Mouse (Mus musculus) hindbrain, embryonic 14.5 days (tissue): ENCODE measurements around the gene Dhdh. TPM values are rescaled to one million over a fixed set of nuclear protein-coding genes. Genes with fewer than 3 reads are reported as not detected.
"Not testable (repeated sequence)": the region's sequence is repeated elsewhere in the genome, so short reads cannot be mapped to it uniquely, and the experiment has no call there.

Experiments used
- ATAC-seq: fragments of 200-750 bp; cut with Nextera tagmentation; 2 replicates; pipeline ENCODE4 v1.8.0; 2017; ENCODE audit warnings: moderate number of reproducible peaks, mild to moderate bottlenecking, moderate TSS enrichment, moderate library complexity; ENCODE audit not compliant: low FRiP score
- DNase-seq: peaks from one replicate; pipeline ENCODE4 v3.0.0-alpha.2; 2015; ENCODE audit warnings: low spot score
- H3K27ac ChIP-seq: fragments of 300-500 bp; sonication (generic); 2 replicates; pipeline ENCODE4 v1.5.1; 2014; ENCODE audit warnings: mild to moderate bottlenecking, moderate library complexity
- H3K27me3 ChIP-seq: fragments of 300-500 bp; sonication (generic); 2 replicates; pipeline ENCODE4 v1.6.1; 2014; ENCODE audit warnings: mild to moderate bottlenecking, low read length, mixed read lengths; ENCODE audit not compliant: control insufficient read depth, insufficient read depth
- H3K36me3 ChIP-seq: fragments of 300-500 bp; sonication (generic); replicated peaks from 2 replicates; pipeline ENCODE4 v1.6.1; 2014; ENCODE audit not compliant: control insufficient read depth, insufficient read depth
- H3K4me1 ChIP-seq: fragments of 300-500 bp; sonication (generic); replicated peaks from 2 replicates; pipeline ENCODE4 v1.6.1; 2014; ENCODE audit warnings: antibody characterized with exemption, low read length, mixed read lengths; ENCODE audit not compliant: control insufficient read depth, insufficient read depth
- H3K4me2 ChIP-seq: fragments of 300-500 bp; sonication (generic); replicated peaks from 2 replicates; pipeline ENCODE4 v1.6.1; 2014; ENCODE audit warnings: mild to moderate bottlenecking, moderate library complexity
- H3K4me3 ChIP-seq: fragments of 300-500 bp; sonication (generic); replicated peaks from 2 replicates; pipeline ENCODE4 v1.5.1; 2014; ENCODE audit warnings: mild to moderate bottlenecking, low read length
- H3K9ac ChIP-seq: fragments of 300-500 bp; sonication (generic); 2 replicates; pipeline ENCODE4 v1.6.1; 2014
- H3K9me3 ChIP-seq: fragments of 300-500 bp; sonication (generic); 2 replicates; pipeline ENCODE4 v1.6.1; 2016; ENCODE audit warnings: low read length; ENCODE audit not compliant: control insufficient read depth
- WGBS: fragments of 180-500 bp; shearing (Covaris S2); extraction: QIAGEN DNeasy Blood & Tissue Kit; methylation state at CpG from one replicate; pipeline ENCODE4 v1.1.7; 2014; 5-methylcytosine and 5-hydroxymethylcytosine counted together
- polyA plus RNA-seq: library from polyadenylated mRNA; unstranded; fragments of >200 nt; fragmentation: Nextera tagmentation; extraction: Ambion mirVana; gene quantifications from 2 replicates; pipeline ENCODE4 v1.2.1, GENCODE M21; 2014

The Dhdh gene
- polyA plus RNA-seq, 1 experiment from 2014 or later, result 3.6 TPM

DNA sequence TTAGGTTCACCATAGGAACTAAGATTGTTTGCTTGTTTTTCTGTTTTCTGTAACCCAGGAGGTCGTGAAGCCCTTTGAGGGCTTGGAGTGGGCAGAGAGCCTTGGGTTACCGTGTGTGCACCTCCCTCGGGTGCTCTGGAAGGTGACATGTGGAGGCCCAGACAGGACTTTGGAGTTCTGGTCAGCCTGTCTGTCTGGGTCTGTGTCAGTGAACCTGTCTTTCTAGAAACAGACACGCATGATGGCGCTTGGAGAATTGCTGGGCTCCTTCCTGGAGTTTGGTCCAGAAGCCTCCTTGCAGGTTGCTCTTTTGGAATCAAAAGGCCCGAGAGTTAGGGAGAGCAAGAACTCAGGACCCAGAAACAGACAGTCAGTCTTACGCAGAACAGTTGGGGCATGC is 28.2 kb downstream of the Dhdh start:
- WGBS, result 75% methylated on average over 7 of the region's 7 CpGs
- Histone ChIP-seq H3K4me1 (peaks cover 36% of the 10 kb centered on the region), H3K4me3 (peak overlapping the region; percentile 78), H3K9me3 (no peaks in the 10 kb centered on the region), H3K9ac (peak overlapping the region; percentile 49), H3K27me3 (no peaks in the 10 kb centered on the region), H3K27ac (peak overlapping the region; percentile 87), H3K36me3 (peaks cover 70% of the 10 kb centered on the region), H3K4me2 (peak overlapping the region; percentile 47)
- DNase-seq (no peak), ATAC-seq (no peak)

DNA sequence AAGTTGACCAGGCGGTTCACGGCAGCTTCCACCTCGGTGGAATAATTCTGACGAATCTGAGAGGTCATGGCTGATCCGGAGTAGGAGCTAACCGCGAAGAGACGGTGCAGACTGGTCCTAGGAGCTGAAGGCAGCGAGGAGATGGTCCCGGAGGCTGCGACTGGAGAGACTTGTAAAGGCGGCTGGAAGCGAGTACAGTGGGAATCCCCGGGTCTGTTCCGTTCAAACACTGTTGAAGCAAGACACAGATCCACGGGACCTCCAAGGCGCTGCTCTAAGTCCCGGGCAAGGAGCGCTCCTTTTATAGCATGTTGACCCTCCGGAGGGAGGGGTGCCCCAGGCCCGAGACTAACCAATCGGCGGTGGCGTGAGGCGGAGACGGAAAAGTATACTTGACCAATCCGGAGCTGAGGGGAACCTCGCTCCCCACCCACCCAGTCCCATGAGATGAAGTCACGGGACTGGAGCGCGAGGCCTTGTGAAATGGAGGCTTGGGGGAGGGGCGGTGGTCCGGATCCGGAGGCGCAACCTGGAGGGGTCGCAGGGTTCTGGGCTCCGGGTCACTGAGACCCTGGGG is 29.0 kb downstream of the Dhdh start, which contains the start of gene Ftl1:
Ftl1 (minus strand) TSS at position 321 of the 577 bp plus-strand sequence.
- H3K9me3 ChIP-seq, H3K27me3 ChIP-seq: not testable (repeated sequence)
- H3K4me2 ChIP-seq, result peak within 1 kb of the TSS; percentile 92
- DNase-seq, result peak; percentile 99
- peak within 1 kb of the TSS; percentile 97 for H3K27ac ChIP-seq
- peaks cover 31% of the 10 kb centered on the region for H3K4me1 ChIP-seq
- H3K9ac ChIP-seq, result peak within 1 kb of the TSS; percentile 82
- peaks cover 71% of the 10 kb centered on the region for H3K36me3 ChIP-seq
- peak; percentile 95 for ATAC-seq
- WGBS, result 0% methylated on average over 24 of the region's 37 CpGs
- peak within 1 kb of the TSS; percentile 78 for H3K4me3 ChIP-seq

DNA sequence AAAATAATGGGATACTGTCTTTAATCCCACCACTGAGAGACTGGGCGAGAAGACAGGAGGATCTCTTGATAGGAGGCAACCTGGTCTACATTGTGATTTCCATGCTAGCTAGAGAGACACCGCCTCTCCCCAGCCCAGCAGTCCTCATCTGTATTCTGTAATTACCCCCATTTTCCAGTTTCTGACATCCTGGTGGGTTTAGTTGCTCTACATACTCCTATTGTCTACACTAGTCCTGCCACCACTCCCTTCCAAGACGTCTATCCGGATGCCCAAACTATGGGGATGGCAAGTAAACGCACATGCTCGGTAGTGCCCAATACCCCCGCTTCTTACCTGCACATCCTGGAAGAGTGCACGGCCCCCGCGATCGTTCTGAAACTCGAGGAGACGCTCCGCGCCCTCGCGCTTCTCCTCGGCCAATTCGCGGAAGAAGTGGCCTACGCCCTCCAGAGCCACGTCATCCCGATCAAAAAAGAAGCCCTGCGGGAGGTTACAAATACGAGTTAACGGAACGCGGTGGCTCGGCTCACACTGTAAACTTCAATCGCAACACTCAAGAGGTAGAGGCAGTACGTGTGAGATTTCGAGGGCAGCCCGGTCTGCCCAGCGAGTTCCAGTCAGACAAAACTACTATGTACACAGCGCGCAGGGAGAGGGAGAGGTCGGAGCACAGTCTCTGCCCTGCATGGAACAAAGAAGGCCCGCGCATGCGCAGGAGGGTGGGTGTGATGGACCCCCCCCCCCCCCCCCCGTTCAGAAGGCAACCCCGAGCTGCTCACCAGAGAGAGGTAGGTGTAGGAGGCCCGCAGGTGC is 29.6 kb downstream of the Dhdh start:
- H3K36me3 ChIP-seq, result peaks cover 71% of the 10 kb centered on the region
- no peaks in the 10 kb centered on the region for H3K27me3 ChIP-seq
- H3K9me3 ChIP-seq, result no peaks in the 10 kb centered on the region
- H3K9ac ChIP-seq, result peak overlapping the region; percentile 82
- under 1% methylated on average over 40 of the region's 43 CpGs for WGBS
- H3K27ac ChIP-seq, result peak overlapping the region; percentile 97
- DNase-seq (peak; percentile 89), ATAC-seq (peak; percentile 67)
- H3K4me3 ChIP-seq, result peak overlapping the region; percentile 78
- H3K4me2 ChIP-seq, result peak overlapping the region; percentile 92
- peaks cover 31% of the 10 kb centered on the region for H3K4me1 ChIP-seq

DNA sequence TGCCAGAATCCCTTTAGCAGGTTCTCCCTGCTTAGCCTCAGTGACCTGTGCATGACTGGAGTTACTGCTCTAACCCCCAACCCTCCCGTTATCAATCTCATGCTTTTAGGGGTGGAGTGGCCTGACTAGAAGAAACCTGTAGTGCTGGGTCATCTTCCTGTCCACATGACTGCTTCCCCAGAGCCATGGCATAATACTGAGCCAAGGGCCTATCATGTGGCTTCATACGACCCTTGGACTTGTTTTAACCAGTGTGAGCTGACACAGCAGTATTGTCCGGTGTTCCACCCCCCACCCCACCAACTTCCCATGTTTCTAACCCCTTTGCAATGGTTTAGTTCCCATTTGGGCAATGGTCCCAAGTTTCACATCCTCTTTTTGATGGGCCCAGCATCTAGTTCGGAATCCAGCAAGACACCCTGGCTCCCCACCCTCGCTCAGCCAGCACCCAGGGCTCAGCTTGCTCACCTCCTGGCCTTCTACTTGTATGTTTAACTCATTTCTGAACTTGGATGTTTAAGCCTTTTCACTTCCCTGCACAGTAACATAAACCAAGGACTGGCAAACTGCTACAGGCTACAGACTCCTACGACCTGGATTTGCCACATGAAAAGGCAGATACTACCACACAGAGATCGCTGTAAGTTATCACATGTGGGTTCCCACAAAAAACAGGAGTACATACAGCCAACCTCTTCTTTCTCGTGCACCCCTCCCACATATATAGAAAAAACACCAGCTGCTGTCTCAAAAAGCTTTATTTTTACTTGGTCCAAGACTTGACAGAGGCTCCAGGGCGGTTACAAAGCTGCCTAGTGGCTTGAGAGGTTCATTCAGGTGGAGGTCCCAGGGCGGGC is 31.2 kb downstream of the Dhdh start:
- Histone ChIP-seq H3K4me1 (peaks cover 31% of the 10 kb centered on the region), H3K36me3 (peaks cover 69% of the 10 kb centered on the region), H3K4me2 (peak overlapping the region; percentile 92), H3K4me3 (peak overlapping the region; percentile 78), H3K27me3 (no peaks in the 10 kb centered on the region), H3K9me3 (no peaks in the 10 kb centered on the region), H3K9ac (peak overlapping the region; percentile 82), H3K27ac (0 out of 2 replicates have a peak overlapping the region, but pooled peaks have one; percentile 97)
- no peak for DNase-seq
- no peak for ATAC-seq
- WGBS, result 70% methylated on average over 10 of the region's 10 CpGs

DNA sequence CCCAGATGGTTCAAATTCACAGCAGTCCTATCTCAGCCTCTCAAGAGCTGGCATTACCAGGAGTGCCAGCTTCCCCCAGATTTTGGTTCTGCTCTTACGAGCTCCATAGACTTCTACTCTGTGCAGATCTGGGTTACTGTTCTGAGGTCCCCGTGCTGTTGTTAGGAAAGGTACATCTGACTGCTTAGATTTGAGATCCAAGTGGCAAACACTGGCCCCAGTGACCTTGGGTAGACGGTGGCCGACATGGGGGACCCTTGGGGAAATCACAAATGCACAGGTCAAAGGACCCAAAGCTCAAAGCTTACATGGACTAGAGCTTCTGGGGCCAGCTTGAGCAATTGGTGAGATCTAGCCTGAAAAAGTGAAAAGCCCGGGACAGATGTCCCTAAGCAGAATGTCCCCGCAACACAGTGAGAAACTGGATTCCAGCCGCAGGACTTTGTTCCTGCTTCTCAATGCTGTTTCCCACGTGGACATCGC is 31.8 kb downstream of the Dhdh start:
- Histone ChIP-seq H3K4me2 (peak overlapping the region; percentile 92), H3K36me3 (peaks cover 69% of the 10 kb centered on the region), H3K4me3 (peak overlapping the region; percentile 78; the same call in 1 of the 2 replicates), H3K27me3 (no peaks in the 10 kb centered on the region), H3K4me1 (peaks cover 31% of the 10 kb centered on the region), H3K9me3 (no peaks in the 10 kb centered on the region), H3K27ac (no peak overlapping the region), H3K9ac (peak overlapping the region; percentile 82)
- ATAC-seq (no peak), DNase-seq (no peak)
- WGBS, result 48% methylated on average over 9 of the region's 9 CpGs

DNA sequence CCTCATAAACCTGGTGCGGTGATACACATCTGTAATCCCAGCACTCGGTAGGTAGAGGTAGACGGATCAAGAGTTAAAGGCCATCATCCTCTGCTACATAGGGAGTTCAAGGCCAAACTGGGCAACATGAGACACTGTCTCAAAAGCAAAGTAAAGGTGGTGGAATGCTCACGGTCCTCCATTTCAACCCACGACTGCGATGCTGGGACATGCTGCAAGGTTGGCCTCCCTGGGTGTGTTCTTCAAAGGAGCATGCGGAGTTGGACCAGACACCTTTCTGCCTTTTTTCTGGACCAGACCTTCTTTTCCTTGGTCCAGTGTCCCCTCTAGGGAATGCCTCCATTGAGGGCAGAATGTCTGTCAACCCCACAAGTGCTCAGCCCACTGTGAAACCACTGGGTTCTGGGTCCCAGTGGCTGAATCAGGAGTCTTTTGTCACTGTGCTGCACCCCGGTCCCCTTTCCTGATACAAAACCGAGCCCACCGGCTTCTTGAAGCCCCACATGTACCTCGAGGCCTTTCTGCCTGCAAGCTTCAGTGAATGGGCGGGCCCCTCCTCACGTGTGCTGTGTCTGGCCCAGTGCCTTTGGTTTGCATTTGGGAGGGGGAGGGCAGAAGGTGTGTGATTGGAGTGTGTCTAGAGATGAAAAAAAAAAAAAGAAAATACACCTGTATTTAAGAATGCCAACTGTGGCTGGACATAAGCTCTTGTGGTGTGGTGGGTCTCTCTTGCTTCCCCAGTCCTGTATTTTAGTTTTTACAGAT is 32.5 kb downstream of the Dhdh start:
- no peak overlapping the region for H3K4me2 ChIP-seq
- peaks cover 68% of the 10 kb centered on the region for H3K36me3 ChIP-seq
- peaks cover 30% of the 10 kb centered on the region for H3K4me1 ChIP-seq
- no peak overlapping the region for H3K9ac ChIP-seq
- no peaks in the 10 kb centered on the region for H3K27me3 ChIP-seq
- H3K4me3 ChIP-seq, result no peak overlapping the region
- H3K27ac ChIP-seq, result no peak overlapping the region
- 76% methylated on average over 13 of the region's 13 CpGs for WGBS
- H3K9me3 ChIP-seq, result no peaks in the 10 kb centered on the region
- no peak for ATAC-seq
- DNase-seq, result no peak

DNA sequence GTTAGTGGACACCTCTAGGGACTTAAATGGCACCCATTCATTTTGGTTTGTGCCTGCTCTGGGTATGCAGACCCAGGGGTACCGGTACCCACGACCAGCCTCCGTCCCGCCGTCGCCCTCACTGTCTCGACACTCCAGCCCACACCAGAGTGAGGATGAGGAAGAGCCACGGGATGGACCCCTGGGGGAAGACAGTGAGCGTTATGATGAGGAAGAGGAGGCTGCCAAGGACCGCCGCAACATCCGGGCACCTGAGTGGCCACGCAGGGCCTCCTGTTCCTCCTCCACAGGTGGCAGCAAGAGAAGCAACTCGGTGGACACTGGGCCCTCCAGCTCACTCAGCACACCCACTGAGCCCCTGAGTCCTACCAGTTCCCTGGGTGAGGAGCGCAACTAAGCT is 33.6 kb downstream of the Dhdh start:
- no peaks in the 10 kb centered on the region for H3K27me3 ChIP-seq
- H3K4me3 ChIP-seq, result no peak overlapping the region
- no peak for ATAC-seq
- H3K4me1 ChIP-seq, result peaks cover 20% of the 10 kb centered on the region
- WGBS, result 93% methylated on average over 15 of the region's 15 CpGs
- H3K9ac ChIP-seq, result no peak overlapping the region
- no peak for DNase-seq
- no peaks in the 10 kb centered on the region for H3K9me3 ChIP-seq
- no peak overlapping the region for H3K27ac ChIP-seq
- H3K4me2 ChIP-seq, result no peak overlapping the region
- H3K36me3 ChIP-seq, result peaks cover 70% of the 10 kb centered on the region

DNA sequence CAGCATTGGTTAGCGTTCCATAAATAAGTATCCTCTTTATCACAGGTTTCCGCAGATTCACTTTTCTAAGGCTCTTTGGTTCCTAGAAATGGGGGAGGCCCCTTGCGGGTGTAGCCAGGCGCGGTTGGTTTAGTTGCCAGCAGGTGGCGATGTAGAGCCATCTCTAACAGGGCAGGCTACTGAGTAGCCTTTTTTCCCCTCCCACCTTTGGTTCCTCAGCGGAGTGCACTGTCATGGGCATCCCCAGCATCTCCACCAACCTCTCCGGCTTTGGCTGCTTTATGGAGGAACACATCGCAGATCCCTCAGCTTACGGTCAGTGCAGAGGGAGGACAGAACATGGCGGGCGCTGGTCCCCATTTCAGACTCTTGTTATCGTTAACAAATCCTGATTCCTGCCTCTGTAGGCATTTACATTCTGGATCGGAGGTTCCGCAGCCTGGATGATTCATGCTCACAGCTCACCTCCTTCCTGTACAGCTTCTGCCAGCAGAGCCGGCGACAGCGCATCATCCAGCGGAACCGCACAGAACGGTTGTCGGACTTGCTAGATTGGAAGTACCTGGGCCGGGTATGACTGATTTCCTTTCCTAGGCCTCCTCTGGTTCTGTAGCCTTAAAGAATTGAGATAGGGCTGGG is 37.1 kb downstream of the Dhdh start:
- Histone ChIP-seq H3K9me3 (no peaks in the 10 kb centered on the region), H3K4me3 (no peak overlapping the region), H3K9ac (0 out of 2 replicates have a peak overlapping the region, but pooled peaks have one; percentile 0), H3K27me3 (no peaks in the 10 kb centered on the region), H3K4me2 (no peak overlapping the region), H3K27ac (no peak overlapping the region), H3K36me3 (peaks cover 70% of the 10 kb centered on the region), H3K4me1 (peaks cover under 1% of the 10 kb centered on the region; the same call in 1 of the 2 replicates)
- WGBS, result 51% methylated on average over 23 of the region's 23 CpGs
- peak; percentile 84 for DNase-seq
- ATAC-seq, result peak; percentile 69
